Mouse (Mus musculus) lung, embryonic 16.5 days (tissue): Measurements from ENCODE around the gene Cpne5. TPM values are rescaled to one million over a fixed set of nuclear protein-coding genes. Genes with fewer than 3 reads are reported as not detected.
A peak's percentile ranks its signal among the peaks of the same experiment; 100 is the strongest.

Experiments used
- ATAC-seq: fragments of 200-750 bp; cut with Nextera tagmentation; 2 replicates; pipeline ENCODE4 v1.8.0; 2017; ENCODE audit warnings: low read depth, mild to moderate bottlenecking, moderate library complexity
- H3K27ac ChIP-seq: fragments of 300-500 bp; sonication (generic); 2 replicates; pipeline ENCODE4 v1.5.1; 2014; ENCODE audit warnings: mild to moderate bottlenecking, control low read depth, low read length
- H3K27me3 ChIP-seq: fragments of 300-500 bp; sonication (generic); 2 replicates; pipeline ENCODE4 v1.6.1; 2014; ENCODE audit warnings: low read depth, low read length, mixed read lengths; ENCODE audit not compliant: control insufficient read depth, insufficient read depth
- H3K36me3 ChIP-seq: fragments of 300-500 bp; sonication (generic); 2 replicates; pipeline ENCODE4 v1.6.1; 2014; ENCODE audit warnings: low read length; ENCODE audit not compliant: control insufficient read depth, insufficient read depth
- H3K4me1 ChIP-seq: fragments of 300-500 bp; sonication (generic); replicated peaks from 2 replicates; pipeline ENCODE4 v1.6.1; 2014; ENCODE audit warnings: low read length, mixed read lengths; ENCODE audit not compliant: control insufficient read depth, insufficient read depth
- H3K4me2 ChIP-seq: fragments of 300-500 bp; sonication (generic); 2 replicates; pipeline ENCODE4 v1.6.1; 2014; ENCODE audit warnings: low read depth, low read length, control low read depth
- H3K4me3 ChIP-seq: fragments of 300-500 bp; sonication (generic); 2 replicates; pipeline ENCODE4 v1.5.1; 2014; ENCODE audit warnings: mild to moderate bottlenecking, low read length, control low read depth
- H3K9ac ChIP-seq: fragments of 300-500 bp; sonication (generic); 2 replicates; pipeline ENCODE4 v1.6.1; 2014; ENCODE audit warnings: low read length, control low read depth
- H3K9me3 ChIP-seq: fragments of 300-500 bp; sonication (generic); 2 replicates; pipeline ENCODE4 v1.6.1; 2016; ENCODE audit warnings: low read length; ENCODE audit not compliant: control insufficient read depth
- WGBS: fragments of 180-500 bp; shearing (Covaris S2); extraction: QIAGEN DNeasy Blood & Tissue Kit; methylation state at CpG from one replicate; pipeline ENCODE4 v1.1.7; 2014; 5-methylcytosine and 5-hydroxymethylcytosine counted together
- polyA plus RNA-seq: library from polyadenylated mRNA; unstranded; fragments of >200 nt; fragmentation: Nextera tagmentation; extraction: Ambion mirVana; gene quantifications from 2 replicates; pipeline ENCODE4 v1.2.1, GENCODE M21; 2015

Gene Cpne5
- polyA plus RNA-seq, 1 experiment from 2014 or later = 5.0 TPM

DNA sequence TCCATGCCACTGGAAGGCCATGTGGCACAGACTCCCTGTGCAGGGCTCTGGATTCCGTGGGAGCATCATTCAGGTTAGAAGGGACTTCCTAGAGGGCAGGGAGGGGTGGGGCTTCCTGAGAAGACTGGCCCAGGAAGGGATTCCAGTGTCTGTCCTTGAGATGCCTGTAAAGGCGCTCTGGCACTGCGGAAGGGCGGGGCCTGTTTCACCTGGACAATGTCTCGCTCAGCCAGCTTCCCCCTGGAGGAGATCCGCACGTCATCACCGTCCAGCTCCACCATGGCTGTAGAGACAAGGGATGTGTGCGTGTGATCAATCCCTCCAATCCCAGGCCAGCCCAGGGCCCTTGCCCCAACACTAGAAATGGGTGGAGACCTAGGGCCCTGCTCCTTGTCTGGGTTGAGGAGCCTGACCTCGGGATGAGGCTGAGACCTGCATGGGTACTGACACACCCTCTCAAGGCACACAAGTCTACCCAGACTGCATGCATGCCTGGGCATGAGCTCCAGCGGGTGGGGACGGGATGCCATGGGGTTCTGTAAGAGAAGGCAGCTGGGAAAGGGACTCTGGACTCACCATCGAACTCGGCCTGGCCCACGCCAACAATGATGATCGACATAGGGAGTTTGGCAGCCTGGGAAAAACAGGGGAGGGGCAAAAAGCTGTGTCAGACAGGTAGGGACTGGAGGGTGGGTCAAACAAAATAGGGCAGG is 78.1 kb downstream of the Cpne5 start:
- H3K4me3 ChIP-seq = no peak overlapping the region
- H3K27ac ChIP-seq = no peak overlapping the region
- H3K4me1 ChIP-seq = peaks cover 7% of the 10 kb centered on the region; the same call in 1 of the 2 replicates
- H3K9me3 ChIP-seq = no peaks in the 10 kb centered on the region; the same call in 1 of the 2 replicates
- no peak overlapping the region for H3K9ac ChIP-seq
- no peaks in the 10 kb centered on the region for H3K27me3 ChIP-seq
- WGBS = 76% methylated on average over 16 of the region's 16 CpGs
- no peaks in the 10 kb centered on the region for H3K36me3 ChIP-seq
- H3K4me2 ChIP-seq = no peak overlapping the region
- no peak for ATAC-seq

DNA sequence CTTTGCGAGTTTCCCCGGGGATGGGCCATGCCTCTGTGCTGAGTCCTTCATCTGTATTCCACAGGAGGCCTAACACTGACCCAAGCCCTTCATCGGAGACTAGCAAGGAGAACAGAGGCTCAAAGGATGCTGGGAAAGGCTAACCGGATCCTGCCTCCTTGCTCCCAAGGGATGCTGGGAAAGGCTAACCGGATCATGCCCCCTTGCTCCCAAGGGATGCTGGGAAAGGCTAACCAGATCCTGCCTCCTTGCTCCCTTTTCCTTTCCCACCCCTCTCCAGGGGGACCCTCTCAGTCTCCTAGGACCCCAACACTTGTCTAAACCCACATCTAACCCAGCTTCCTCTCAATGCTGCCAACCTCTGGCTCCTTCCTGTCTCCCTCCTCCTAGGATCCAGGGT is 78.6 kb downstream of the Cpne5 start:
- H3K9me3 ChIP-seq = no peaks in the 10 kb centered on the region; the same call in 1 of the 2 replicates
- H3K27ac ChIP-seq = no peak overlapping the region
- H3K9ac ChIP-seq = no peak overlapping the region
- no peak overlapping the region for H3K4me2 ChIP-seq
- WGBS = 89% methylated on average over 5 of the region's 5 CpGs
- no peaks in the 10 kb centered on the region for H3K27me3 ChIP-seq
- H3K4me1 ChIP-seq = peaks cover 2% of the 10 kb centered on the region; the same call in 1 of the 2 replicates
- no peak for ATAC-seq
- no peak overlapping the region for H3K4me3 ChIP-seq
- no peaks in the 10 kb centered on the region for H3K36me3 ChIP-seq

DNA sequence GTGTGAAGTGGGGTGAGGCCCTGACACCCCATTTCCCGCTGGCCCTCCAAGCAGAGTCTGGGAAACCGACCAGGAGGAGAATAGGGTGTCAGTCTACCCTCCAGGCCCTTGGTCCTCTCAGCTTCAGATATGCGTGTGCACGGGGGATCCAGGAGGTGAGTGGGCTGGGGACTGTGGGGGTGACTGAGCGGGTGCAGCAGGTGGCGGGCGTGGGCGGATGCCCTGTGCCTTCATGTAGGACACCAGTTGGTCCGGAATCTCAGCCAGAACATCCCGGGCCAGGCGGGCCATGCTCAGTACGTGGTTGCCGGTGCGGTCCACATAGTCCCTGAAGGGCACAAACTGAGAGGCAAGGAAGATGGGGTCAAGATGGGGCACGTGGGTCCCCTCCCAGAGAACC is 79.1 kb downstream of the Cpne5 start:
- no peak overlapping the region for H3K4me3 ChIP-seq
- H3K9ac ChIP-seq = no peak overlapping the region
- no peak overlapping the region for H3K4me2 ChIP-seq
- no peaks in the 10 kb centered on the region for H3K4me1 ChIP-seq
- no peaks in the 10 kb centered on the region for H3K27me3 ChIP-seq
- no peaks in the 10 kb centered on the region for H3K36me3 ChIP-seq
- no peak for ATAC-seq
- H3K27ac ChIP-seq = no peak overlapping the region
- WGBS = 92% methylated on average over 15 of the region's 15 CpGs
- H3K9me3 ChIP-seq = no peaks in the 10 kb centered on the region; the same call in 1 of the 2 replicates

DNA sequence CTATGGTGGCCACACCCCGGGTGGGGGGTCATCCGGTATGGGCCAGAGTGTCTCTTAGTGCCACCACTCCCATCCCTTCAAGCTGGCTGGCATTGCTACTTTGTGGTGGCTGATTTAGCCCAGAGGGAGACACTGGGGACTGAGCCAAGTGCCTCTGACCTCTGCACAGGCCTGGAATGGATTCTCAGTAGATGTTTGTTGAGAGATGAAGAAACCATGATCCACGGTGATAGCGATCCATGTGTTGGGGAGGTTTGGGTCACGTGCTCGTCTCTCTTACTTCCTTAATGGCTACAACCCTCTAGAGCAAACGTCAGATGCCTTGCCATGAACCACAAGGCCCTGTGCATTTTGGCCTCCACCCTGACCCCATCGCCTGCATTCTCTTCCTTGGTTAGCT is 81.1 kb downstream of the Cpne5 start:
- Histone ChIP-seq H3K36me3 (no peaks in the 10 kb centered on the region), H3K4me2 (no peak overlapping the region), H3K27me3 (no peaks in the 10 kb centered on the region), H3K4me1 (no peaks in the 10 kb centered on the region), H3K4me3 (no peak overlapping the region), H3K27ac (no peak overlapping the region), H3K9ac (no peak overlapping the region), H3K9me3 (no peaks in the 10 kb centered on the region; the same call in 1 of the 2 replicates)
- ATAC-seq = no peak
- 61% methylated on average over 8 of the region's 8 CpGs for WGBS

GRCm38 (mm10) chr17:29156396-29156795 is 81.6 kb downstream of the Cpne5 start:
- H3K36me3 ChIP-seq = no peaks in the 10 kb centered on the region
- H3K27ac ChIP-seq = no peak overlapping the region
- ATAC-seq = no peak
- H3K4me1 ChIP-seq = no peaks in the 10 kb centered on the region
- H3K27me3 ChIP-seq = no peaks in the 10 kb centered on the region
- no peak overlapping the region for H3K4me3 ChIP-seq
- H3K9ac ChIP-seq = no peak overlapping the region
- 80% methylated on average over 16 of the region's 16 CpGs for WGBS
- no peak overlapping the region for H3K4me2 ChIP-seq
- no peaks in the 10 kb centered on the region for H3K9me3 ChIP-seq

GRCm38 (mm10) chr17:29155355-29156135 is 82.4 kb downstream of the Cpne5 start:
- peak; percentile 22; the same call in 1 of the 2 replicates for ATAC-seq
- WGBS = 72% methylated on average over 12 of the region's 12 CpGs
- Histone ChIP-seq H3K36me3 (no peaks in the 10 kb centered on the region), H3K4me1 (no peaks in the 10 kb centered on the region), H3K27me3 (no peaks in the 10 kb centered on the region), H3K9me3 (no peaks in the 10 kb centered on the region), H3K9ac (no peak overlapping the region), H3K4me3 (no peak overlapping the region), H3K27ac (no peak overlapping the region), H3K4me2 (no peak overlapping the region)

DNA sequence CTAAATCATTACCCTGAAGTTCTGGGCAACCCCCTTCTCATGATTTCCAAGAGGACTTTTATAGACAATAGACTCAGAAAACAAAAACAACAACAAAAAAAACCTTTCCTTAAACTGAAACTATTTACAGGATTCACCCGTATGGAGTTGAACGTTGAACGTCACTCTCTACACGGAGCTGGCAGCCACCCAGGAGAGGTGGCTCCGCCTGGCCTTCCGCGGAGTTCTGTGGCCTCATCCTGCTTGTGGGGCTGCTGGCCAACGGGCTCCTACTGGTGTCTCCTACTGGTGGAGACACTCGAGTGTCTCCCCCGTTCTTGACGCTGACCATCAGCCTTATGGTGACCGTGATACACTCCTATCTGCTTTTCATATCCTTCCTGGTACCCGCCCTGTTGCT is 83.7 kb downstream of the Cpne5 start:
- Histone ChIP-seq H3K27ac (no peak overlapping the region), H3K4me3 (no peak overlapping the region), H3K9ac (no peak overlapping the region), H3K4me2 (no peak overlapping the region), H3K9me3 (no peaks in the 10 kb centered on the region), H3K4me1 (no peaks in the 10 kb centered on the region), H3K36me3 (no peaks in the 10 kb centered on the region), H3K27me3 (no peaks in the 10 kb centered on the region)
- no peak for ATAC-seq
- WGBS = 58% methylated on average over 13 of the region's 13 CpGs

- H3K9ac ChIP-seq = no peak overlapping the region
- H3K4me3 ChIP-seq = no peak overlapping the region
- H3K27ac ChIP-seq = no peak overlapping the region
- no peak for ATAC-seq
- no peaks in the 10 kb centered on the region for H3K27me3 ChIP-seq
- no peaks in the 10 kb centered on the region for H3K9me3 ChIP-seq
- no peaks in the 10 kb centered on the region for H3K36me3 ChIP-seq
- WGBS = 53% methylated on average over 5 of the region's 5 CpGs
- H3K4me2 ChIP-seq = no peak overlapping the region
- H3K4me1 ChIP-seq = 0 out of 2 replicates have a peak, but pooled peaks cover 2% of the 10 kb centered on the region
Observed at GRCm38 (mm10) chr17:29152547-29152946, 85.4 kb downstream of the Cpne5 start.

DNA sequence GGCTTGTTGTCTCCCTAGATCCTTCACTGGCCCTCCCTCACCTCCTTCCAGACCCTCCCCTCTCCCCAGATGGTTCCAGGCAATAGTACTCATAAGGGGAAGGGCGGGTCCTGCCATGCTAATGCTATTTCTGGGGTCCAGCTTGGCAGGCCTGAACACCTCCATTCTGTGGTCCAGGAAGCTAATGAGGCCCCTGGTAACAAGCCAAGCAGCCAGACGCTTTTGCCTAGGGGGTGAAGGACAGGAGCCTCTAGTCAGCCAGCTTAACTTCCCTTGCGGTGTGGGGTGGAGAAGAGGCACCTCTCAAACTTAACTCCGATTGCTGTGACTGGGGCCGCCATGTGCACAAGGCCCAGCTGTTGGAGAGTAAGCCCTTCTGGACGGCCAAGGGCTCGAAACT is 88.2 kb downstream of the Cpne5 start:
- no peak overlapping the region for H3K9ac ChIP-seq
- no peaks in the 10 kb centered on the region for H3K27me3 ChIP-seq
- H3K4me2 ChIP-seq = no peak overlapping the region
- H3K9me3 ChIP-seq = no peaks in the 10 kb centered on the region
- no peaks in the 10 kb centered on the region for H3K36me3 ChIP-seq
- H3K4me3 ChIP-seq = no peak overlapping the region
- WGBS = 70% methylated on average over 7 of the region's 7 CpGs
- no peak for ATAC-seq
- no peak overlapping the region for H3K27ac ChIP-seq
- 0 out of 2 replicates have a peak, but pooled peaks cover 2% of the 10 kb centered on the region for H3K4me1 ChIP-seq
